ENCODE assay signal across 26 mouse cellular contexts in genomic region chr1:23099791-23100190, GRCm38 (mm10). TPM values are rescaled to one million over a fixed set of nuclear protein-coding genes. Genes with fewer than 3 reads are reported as not detected.
A peak's percentile ranks its signal among the peaks of the same experiment; 100 is the strongest.
DNase-seq lines count a peak whose midpoint lies in the region; ATAC-seq and TF ChIP-seq lines count a peak whose summit lies in the region.
"Had no signal": no experiment of that assay in that cellular context is flagged by ENCODE, and none has a peak within 500 bp of the region (broad histone marks: within the 10 kb centered on the region; RNA-seq: fewer than 3 reads in every experiment).

No protein-coding gene starts in this region.

- no peaks in the 10 kb centered on the region for H3K9me3 ChIP-seq in embryonic facial prominence, embryonic 14.5 days (ENCODE audit: control insufficient read depth, low read length)
- peaks cover 3% of the 10 kb centered on the region; the same call in 1 of the 2 replicates for H3K9me3 ChIP-seq in embryonic facial prominence, embryonic 10.5 days
- H3K9me3 ChIP-seq in heart, embryonic 10.5 days, result no peaks in the 10 kb centered on the region
- H3K9me3 ChIP-seq in liver, embryonic 11.5 days (ENCODE audit: control insufficient read depth, low read length), result no peaks in the 10 kb centered on the region
- H3K9me3 ChIP-seq: embryonic facial prominence, embryonic 13.5 days; forebrain, embryonic 13.5 days; heart, embryonic 13.5 days; hindbrain, embryonic 12.5 days had no signal

- 62% methylated on average over 1 of the region's 1 CpGs for WGBS in embryonic facial prominence, embryonic 14.5 days
- 71% methylated on average over 1 of the region's 1 CpGs for WGBS in embryonic facial prominence, embryonic 10.5 days
- WGBS in cerebellum, adult 2 months, result 70% methylated on average over 1 of the region's 1 CpGs
- WGBS in heart, adult 2 months, result 55% methylated on average over 1 of the region's 1 CpGs
- 70% methylated on average over 1 of the region's 1 CpGs for WGBS in lung, adult 2 months
- WGBS in heart, embryonic 10.5 days, result 76% methylated on average over 1 of the region's 1 CpGs
- 55% methylated on average over 1 of the region's 1 CpGs for WGBS in liver, embryonic 11.5 days

- no peaks in the 10 kb centered on the region for H3K4me1 ChIP-seq in embryonic facial prominence, embryonic 14.5 days (ENCODE audit: control insufficient read depth, insufficient read depth, low read length)
- no peaks in the 10 kb centered on the region for H3K4me1 ChIP-seq in embryonic facial prominence, embryonic 10.5 days
- H3K4me1 ChIP-seq in cerebellum, adult 2 months (ENCODE audit: control insufficient read depth, insufficient read depth, low read length), result peaks cover 8% of the 10 kb centered on the region; the same call in 1 of the 2 replicates
- H3K4me1 ChIP-seq in heart, adult 2 months (ENCODE audit: control insufficient read depth, insufficient read depth, low read length), result no peaks in the 10 kb centered on the region
- no peaks in the 10 kb centered on the region; the same call in 1 of the 2 replicates for H3K4me1 ChIP-seq in lung, adult 2 months (ENCODE audit: control insufficient read depth, insufficient read depth, low read length)
- H3K4me1 ChIP-seq in heart, embryonic 10.5 days, result no peaks in the 10 kb centered on the region
- no peaks in the 10 kb centered on the region for H3K4me1 ChIP-seq in liver, embryonic 11.5 days (replicated peaks; ENCODE audit: control insufficient read depth, insufficient read depth, low read length)
- H3K4me1 ChIP-seq: embryonic facial prominence, embryonic 13.5 days; forebrain, embryonic 13.5 days; heart, embryonic 13.5 days; hindbrain, embryonic 12.5 days had no signal

- ATAC-seq in embryonic facial prominence, embryonic 14.5 days (ENCODE audit: low read depth), result no peak
- no peak for ATAC-seq in liver, embryonic 11.5 days (replicated peaks; ENCODE audit: low FRiP score)
- ATAC-seq: forebrain, embryonic 13.5 days; forebrain, postnatal 0 days; hindbrain, embryonic 16.5 days; inflammation-experienced regulatory T-cells, adult 6 months; intestine, postnatal 0 days had no signal

- intact Hi-C loops in heart, adult 2 months (cut with DNase I), result no loop called here

- TF ChIP-seq EP300 in heart, adult 2 months (IDR thresholded peaks at IDR 0.05; ENCODE audit: insufficient read depth, low read depth, low read length), result no peak

- H3K9ac ChIP-seq in embryonic facial prominence, embryonic 14.5 days (ENCODE audit: low read depth, low read length), result no peak overlapping the region
- H3K9ac ChIP-seq in heart, adult 2 months (ENCODE audit: low read depth, low read length), result no peak overlapping the region
- no peak overlapping the region for H3K9ac ChIP-seq in liver, embryonic 11.5 days (ENCODE audit: low read depth, low read length)
- H3K9ac ChIP-seq: embryonic facial prominence, embryonic 13.5 days; forebrain, embryonic 13.5 days; forebrain, postnatal 0 days; heart, embryonic 13.5 days; hindbrain, embryonic 12.5 days had no signal

- no peaks in the 10 kb centered on the region for H3K27me3 ChIP-seq in embryonic facial prominence, embryonic 14.5 days (replicated peaks; ENCODE audit: control insufficient read depth, insufficient read depth, low read length)
- H3K27me3 ChIP-seq in embryonic facial prominence, embryonic 10.5 days (replicated peaks; ENCODE audit: low read depth, poor library complexity, severe bottlenecking), result no peaks in the 10 kb centered on the region
- H3K27me3 ChIP-seq in cerebellum, adult 2 months (ENCODE audit: control insufficient read depth, insufficient read depth, low read length), result no peaks in the 10 kb centered on the region
- no peaks in the 10 kb centered on the region for H3K27me3 ChIP-seq in heart, adult 2 months (ENCODE audit: control insufficient read depth, insufficient read depth, low read length)
- no peaks in the 10 kb centered on the region for H3K27me3 ChIP-seq in heart, embryonic 10.5 days (ENCODE audit: insufficient read depth, poor library complexity, severe bottlenecking)
- H3K27me3 ChIP-seq in liver, embryonic 11.5 days (replicated peaks; ENCODE audit: control insufficient read depth, insufficient read depth, low read length), result no peaks in the 10 kb centered on the region
- H3K27me3 ChIP-seq: embryonic facial prominence, embryonic 13.5 days; forebrain, embryonic 13.5 days; heart, embryonic 13.5 days; hindbrain, embryonic 12.5 days had no signal

- no peaks in the 10 kb centered on the region for H3K79me2 ChIP-seq in heart, adult 2 months (replicated peaks; ENCODE audit: control insufficient read depth, insufficient read depth, low read length)

- H3K27ac ChIP-seq in embryonic facial prominence, embryonic 14.5 days (replicated peaks; ENCODE audit: low read depth, low read length), result no peak overlapping the region
- no peak overlapping the region for H3K27ac ChIP-seq in embryonic facial prominence, embryonic 10.5 days (replicated peaks)
- H3K27ac ChIP-seq in cerebellum, adult 2 months (ENCODE audit: insufficient read depth, low read length), result no peak overlapping the region
- no peak overlapping the region for H3K27ac ChIP-seq in heart, adult 2 months
- H3K27ac ChIP-seq in heart, embryonic 10.5 days, result no peak overlapping the region
- H3K27ac ChIP-seq in liver, embryonic 11.5 days (ENCODE audit: low read depth, low read length), result no peak overlapping the region
- H3K27ac ChIP-seq: embryonic facial prominence, embryonic 13.5 days; forebrain, embryonic 13.5 days; heart, embryonic 13.5 days; hindbrain, embryonic 12.5 days had no signal

- no peaks in the 10 kb centered on the region for H3K36me3 ChIP-seq in embryonic facial prominence, embryonic 14.5 days (ENCODE audit: control insufficient read depth, insufficient read depth, low read length)
- H3K36me3 ChIP-seq in embryonic facial prominence, embryonic 10.5 days (replicated peaks), result no peaks in the 10 kb centered on the region
- H3K36me3 ChIP-seq in heart, adult 2 months (ENCODE audit: control insufficient read depth, insufficient read depth, low read length), result no peaks in the 10 kb centered on the region
- H3K36me3 ChIP-seq in heart, embryonic 10.5 days, result no peaks in the 10 kb centered on the region
- no peaks in the 10 kb centered on the region for H3K36me3 ChIP-seq in liver, embryonic 11.5 days (ENCODE audit: control insufficient read depth, insufficient read depth, low read length)
- H3K36me3 ChIP-seq: embryonic facial prominence, embryonic 13.5 days; heart, embryonic 13.5 days; hindbrain, embryonic 12.5 days had no signal

- peak; percentile 5 for DNase-seq in embryonic facial prominence, embryonic 14.5 days (ENCODE audit: low spot score)
- DNase-seq in embryonic facial prominence, embryonic 10.5 days (ENCODE audit: low spot score), result no peak
- peak; percentile 60 to 80 for DNase-seq in cerebellum, adult 2 months
- peak; percentile 57 to 71 for DNase-seq in cerebellum, postnatal 10 days
- DNase-seq in heart, adult 2 months, result no peak
- DNase-seq in lung, adult 2 months, result no peak
- DNase-seq in heart, embryonic 10.5 days (ENCODE audit: low spot score), result no peak
- DNase-seq in liver, embryonic 11.5 days (ENCODE audit: low spot score), result no peak
- DNase-seq: adrenal gland, postnatal 14 days; embryo, embryonic 11 days; forebrain, postnatal 0 days; gastrocnemius, postnatal 14 days; heart, postnatal 36 days; kidney, adult 8-10 months had no signal

- TF ChIP-seq POLR2A in cerebellum, adult 2 months (IDR thresholded peaks at IDR 0.05; ENCODE audit: borderline replicate concordance, insufficient read depth, low read length), result no peak
- no peak for TF ChIP-seq POLR2A in heart, adult 2 months (IDR thresholded peaks at IDR 0.05; ENCODE audit: insufficient read depth, low read depth, low read length)
- TF ChIP-seq POLR2A in lung, adult 2 months (IDR thresholded peaks at IDR 0.05; ENCODE audit: borderline replicate concordance, extremely low read depth, low read depth, low read length), result no peak

- no peak for TF ChIP-seq CTCF in cerebellum, adult 2 months (IDR thresholded peaks at IDR 0.05; ENCODE audit: borderline replicate concordance, insufficient read depth, low read depth, low read length)
- TF ChIP-seq CTCF in heart, adult 2 months (IDR thresholded peaks at IDR 0.05), result no peak
- no peak for TF ChIP-seq CTCF in lung, adult 2 months (IDR thresholded peaks at IDR 0.05; ENCODE audit: insufficient read depth, low read length)

- H3K4me2 ChIP-seq in embryonic facial prominence, embryonic 14.5 days (ENCODE audit: low read depth, low read length), result no peak overlapping the region
- no peak overlapping the region for H3K4me2 ChIP-seq in liver, embryonic 11.5 days
- H3K4me2 ChIP-seq: embryonic facial prominence, embryonic 13.5 days; forebrain, embryonic 13.5 days; heart, embryonic 13.5 days; hindbrain, embryonic 12.5 days had no signal

- H3K4me3 ChIP-seq in embryonic facial prominence, embryonic 14.5 days (ENCODE audit: low read depth, low read length), result no peak overlapping the region
- H3K4me3 ChIP-seq in embryonic facial prominence, embryonic 10.5 days, result no peak overlapping the region
- no peak overlapping the region for H3K4me3 ChIP-seq in cerebellum, adult 2 months (replicated peaks; ENCODE audit: insufficient read depth, low read depth, low read length)
- no peak overlapping the region for H3K4me3 ChIP-seq in heart, adult 2 months
- no peak overlapping the region for H3K4me3 ChIP-seq in lung, adult 2 months (replicated peaks; ENCODE audit: extremely low read depth, low read depth, low read length)
- H3K4me3 ChIP-seq in heart, embryonic 10.5 days, result no peak overlapping the region
- no peak overlapping the region for H3K4me3 ChIP-seq in liver, embryonic 11.5 days (ENCODE audit: low read depth, low read length)
- H3K4me3 ChIP-seq: embryonic facial prominence, embryonic 13.5 days; forebrain, embryonic 13.5 days; heart, embryonic 13.5 days; hindbrain, embryonic 12.5 days had no signal

RNA-seq across cellular contexts. Expression of gene 4933415F23Rik, which starts 2.3 kb away (rescaled TPM):
- 0.13 TPM in 1 of 2 replicates, not detected in the other for polyA plus RNA-seq in embryonic facial prominence, embryonic 14.5 days (2014; fragmentation: Nextera tagmentation; extraction: Ambion mirVana)
- polyA plus RNA-seq in embryonic facial prominence, embryonic 10.5 days (2016; fragmentation: Nextera tagmentation; extraction: Ambion mirVana), result not detected in 2 replicates
- not detected in 2 replicates for polyA plus RNA-seq in cerebellum, adult 2 months (2012; rRNA removed)
- not detected for total RNA-seq in heart, adult 2 months (2021)
- polyA plus RNA-seq in heart, adult 2 months (2012; rRNA removed), result 0.06 and 0.26 TPM in 2 replicates
- 0.06 TPM in 1 of 2 replicates, not detected in the other for polyA plus RNA-seq in lung, adult 2 months (2012; rRNA removed)
- not detected in 2 replicates for polyA plus RNA-seq in heart, embryonic 10.5 days (2016; fragmentation: Nextera tagmentation; extraction: Ambion mirVana)
- not detected in 2 replicates for polyA plus RNA-seq in liver, embryonic 11.5 days (2014; fragmentation: Nextera tagmentation; extraction: Ambion mirVana)
- total RNA-seq: adrenal gland, postnatal 14 days; common myeloid progenitor, adult 5-6 weeks; heart, adult 8-10 months; heart, postnatal 36 days; MEL had no signal
- polyA plus RNA-seq: C2C12; embryonic facial prominence, embryonic 13.5 days; forebrain, postnatal 0 days; heart, embryonic 13.5 days; heart, postnatal 0 days; hindbrain, embryonic 12.5 days; hindbrain, embryonic 16.5 days; inflammation-experienced regulatory T-cells, adult 6 months; intestine, postnatal 0 days had no signal

Comparison
In these comparisons a context has a peak if more than half of its experiments do, and no peak if none do; other contexts are left out.
1. DNase-seq: peak in embryonic facial prominence, embryonic 14.5 days (single experiment), cerebellum, adult 2 months (2 of 2) and cerebellum, postnatal 10 days (2 of 2); none in embryonic facial prominence, embryonic 10.5 days (single experiment), heart, adult 2 months (0 of 2), lung, adult 2 months (single experiment), heart, embryonic 10.5 days (single experiment) and liver, embryonic 11.5 days (single experiment).